Mouse (Mus musculus) kidney, adult 2 months (tissue): ENCODE measurements around the gene Gm21885. TPM values are rescaled to one million over a fixed set of nuclear protein-coding genes. Genes with fewer than 3 reads are reported as not detected.
A peak's percentile ranks its signal among the peaks of the same experiment; 100 is the strongest.

Source experiments
- DNase-seq: peaks from one replicate; pipeline ENCODE4 v3.0.0; 2021
- H3K27ac ChIP-seq: fragments of 200-500 bp; 2 replicates; pipeline ENCODE4 v1.5.1; 2012; ENCODE audit warnings: low read depth, low read length, control low read depth, inconsistent platforms; ENCODE audit not compliant: insufficient read depth
- H3K27me3 ChIP-seq: fragments of 200-500 bp; replicated peaks from 2 replicates; pipeline ENCODE4 v1.6.1; 2012; ENCODE audit warnings: mild to moderate bottlenecking, moderate library complexity, low read length, inconsistent platforms; ENCODE audit not compliant: control insufficient read depth, insufficient read depth
- H3K36me3 ChIP-seq: fragments of 200-500 bp; 2 replicates; pipeline ENCODE4 v1.6.1; 2012; ENCODE audit warnings: mild to moderate bottlenecking, moderate library complexity, low read length, inconsistent platforms; ENCODE audit not compliant: control insufficient read depth, insufficient read depth
- H3K4me1 ChIP-seq: fragments of 200-500 bp; 2 replicates; pipeline ENCODE4 v1.6.1; 2011; ENCODE audit warnings: low read length; ENCODE audit not compliant: control insufficient read depth, insufficient read depth
- H3K4me3 ChIP-seq: fragments of 200-500 bp; 2 replicates; pipeline ENCODE4 v1.5.1; 2011; ENCODE audit warnings: mild to moderate bottlenecking, low read depth, low read length, control low read depth; ENCODE audit not compliant: insufficient read depth
- CTCF ChIP-seq: fragments of 200-500 bp; conservative IDR thresholded peaks from 2 replicates; pipeline ENCODE4 v1.5.1; 2011; ENCODE audit warnings: low read depth, mild to moderate bottlenecking, control low read depth, low read length, moderate library complexity, mixed read lengths; ENCODE audit not compliant: insufficient read depth, insufficient read length
- POLR2A ChIP-seq: fragments of 200-500 bp; IDR thresholded peaks from one replicate; pipeline ENCODE4 v1.6.1; 2011; ENCODE audit warnings: low read depth, low read length, control low read depth
- WGBS: fragments of 180-500 bp; shearing (Covaris S2); methylation state at CpG from one replicate; pipeline ENCODE4 v1.1.7; 2018; 5-methylcytosine and 5-hydroxymethylcytosine counted together
- polyA plus RNA-seq: library from polyadenylated mRNA; depleted of rRNA; stranded (reverse); fragments of >200 nt; gene quantifications from 2 replicates; pipeline ENCODE4 v1.2.3, GENCODE M21; 2012

Gene Gm21885
- polyA plus RNA-seq, 1 experiment, result not detected

DNA sequence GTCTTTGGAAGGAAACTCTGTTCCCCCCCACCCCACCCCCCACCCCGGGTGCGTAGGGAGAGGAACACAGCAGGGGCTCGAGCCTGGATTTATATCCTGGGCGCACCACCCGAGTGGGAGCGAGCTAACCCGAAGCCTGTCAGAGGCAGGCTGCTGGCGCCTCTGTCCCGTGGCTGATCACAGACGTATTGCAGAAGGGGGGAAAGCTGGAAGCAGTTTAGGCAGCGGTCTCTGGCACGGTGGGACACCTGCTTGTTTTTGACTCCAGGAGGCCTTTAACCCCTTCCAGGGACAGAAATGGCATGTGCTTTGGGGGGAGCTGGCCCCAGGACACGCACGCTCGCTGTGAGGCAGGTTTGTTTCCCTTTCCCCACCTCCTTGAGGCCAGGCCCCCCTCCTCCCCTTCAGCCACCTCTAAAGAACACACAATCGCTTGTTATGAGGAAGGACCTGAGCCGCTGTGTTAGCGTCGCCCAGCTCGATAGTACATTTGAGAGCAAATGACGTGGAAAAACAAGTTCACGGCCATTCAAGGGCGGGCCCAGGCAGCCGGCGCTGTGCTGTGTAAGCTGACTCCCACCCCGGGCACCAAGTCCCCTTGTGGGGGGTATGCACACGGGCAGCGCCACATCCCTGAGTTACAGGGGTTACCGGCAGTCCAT, 38.8 kb upstream of the Gm21885 start:
- Histone ChIP-seq H3K4me3 (peak overlapping the region; percentile 21), H3K27me3 (no peaks in the 10 kb centered on the region), H3K27ac (no peak overlapping the region), H3K4me1 (no peaks in the 10 kb centered on the region), H3K36me3 (no peaks in the 10 kb centered on the region)
- WGBS, result 9% methylated on average over 29 of the region's 29 CpGs
- no peak for TF ChIP-seq CTCF
- no peak for TF ChIP-seq POLR2A
- DNase-seq, result no peak

DNA sequence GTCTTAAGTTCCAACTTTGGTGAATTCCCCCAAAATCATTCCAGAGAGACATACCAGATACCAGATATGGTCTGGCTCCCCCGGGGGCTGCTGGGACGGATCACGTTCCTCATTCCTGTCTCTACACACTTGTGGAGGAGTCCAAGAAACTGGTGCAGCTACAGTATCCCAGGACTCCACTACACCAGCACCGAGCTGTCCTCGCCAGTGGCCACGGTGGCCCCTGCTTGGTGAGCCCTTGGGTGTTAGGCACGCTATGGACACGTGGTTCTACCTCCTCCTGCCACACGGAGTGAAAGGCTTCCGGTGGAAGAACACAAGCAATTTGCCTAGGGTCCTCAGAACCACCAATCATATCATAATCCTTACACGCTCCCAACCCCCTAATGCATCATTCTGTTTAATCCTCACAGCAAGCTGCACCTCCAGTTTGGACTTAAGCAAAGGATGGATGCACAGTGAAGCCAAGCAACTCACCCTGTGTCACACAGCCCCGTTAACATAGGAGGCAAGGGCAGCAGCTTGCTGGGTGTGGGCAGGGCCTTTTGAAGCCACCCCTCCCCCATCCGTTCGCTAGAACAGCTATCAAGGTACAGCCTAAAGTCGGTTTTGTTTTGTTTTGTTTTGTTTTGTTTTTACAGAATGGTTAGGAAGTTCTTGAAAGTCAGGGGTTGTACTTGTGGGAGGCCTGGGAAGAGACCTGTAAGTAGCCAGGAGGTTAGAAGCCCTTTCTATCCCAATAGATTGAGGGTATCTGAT, 38.1 kb upstream of the Gm21885 start:
- Histone ChIP-seq H3K27ac (no peak overlapping the region), H3K4me1 (no peaks in the 10 kb centered on the region), H3K36me3 (no peaks in the 10 kb centered on the region), H3K27me3 (no peaks in the 10 kb centered on the region), H3K4me3 (no peak overlapping the region)
- 39% methylated on average over 15 of the region's 15 CpGs for WGBS
- TF ChIP-seq POLR2A, result no peak
- no peak for TF ChIP-seq CTCF
- DNase-seq, result no peak

DNA sequence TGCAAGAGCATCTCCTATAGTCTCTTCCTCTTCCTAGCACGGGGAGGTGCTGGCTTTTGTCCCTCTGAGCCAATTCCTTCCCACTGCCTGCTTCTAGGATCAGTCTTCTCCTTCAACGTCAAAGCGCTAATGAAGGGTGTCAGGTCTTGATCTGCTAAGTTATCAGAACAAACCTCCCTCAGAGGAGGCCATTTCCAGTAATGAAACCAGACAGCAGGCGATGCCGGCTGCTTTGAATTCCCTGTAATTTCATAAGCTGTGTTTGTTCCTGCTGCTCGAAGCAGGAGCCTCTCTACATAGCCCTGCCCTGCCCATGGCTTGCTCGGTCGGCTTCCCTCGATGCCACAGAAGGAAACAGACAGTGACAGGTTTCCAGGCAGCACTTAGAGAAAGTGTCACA, 37.3 kb upstream of the Gm21885 start:
- Histone ChIP-seq H3K4me3 (no peak overlapping the region), H3K27ac (no peak overlapping the region), H3K4me1 (no peaks in the 10 kb centered on the region), H3K36me3 (no peaks in the 10 kb centered on the region), H3K27me3 (no peaks in the 10 kb centered on the region)
- no peak for DNase-seq
- 87% methylated on average over 9 of the region's 9 CpGs for WGBS
- TF ChIP-seq POLR2A (no peak), CTCF (no peak)

DNA sequence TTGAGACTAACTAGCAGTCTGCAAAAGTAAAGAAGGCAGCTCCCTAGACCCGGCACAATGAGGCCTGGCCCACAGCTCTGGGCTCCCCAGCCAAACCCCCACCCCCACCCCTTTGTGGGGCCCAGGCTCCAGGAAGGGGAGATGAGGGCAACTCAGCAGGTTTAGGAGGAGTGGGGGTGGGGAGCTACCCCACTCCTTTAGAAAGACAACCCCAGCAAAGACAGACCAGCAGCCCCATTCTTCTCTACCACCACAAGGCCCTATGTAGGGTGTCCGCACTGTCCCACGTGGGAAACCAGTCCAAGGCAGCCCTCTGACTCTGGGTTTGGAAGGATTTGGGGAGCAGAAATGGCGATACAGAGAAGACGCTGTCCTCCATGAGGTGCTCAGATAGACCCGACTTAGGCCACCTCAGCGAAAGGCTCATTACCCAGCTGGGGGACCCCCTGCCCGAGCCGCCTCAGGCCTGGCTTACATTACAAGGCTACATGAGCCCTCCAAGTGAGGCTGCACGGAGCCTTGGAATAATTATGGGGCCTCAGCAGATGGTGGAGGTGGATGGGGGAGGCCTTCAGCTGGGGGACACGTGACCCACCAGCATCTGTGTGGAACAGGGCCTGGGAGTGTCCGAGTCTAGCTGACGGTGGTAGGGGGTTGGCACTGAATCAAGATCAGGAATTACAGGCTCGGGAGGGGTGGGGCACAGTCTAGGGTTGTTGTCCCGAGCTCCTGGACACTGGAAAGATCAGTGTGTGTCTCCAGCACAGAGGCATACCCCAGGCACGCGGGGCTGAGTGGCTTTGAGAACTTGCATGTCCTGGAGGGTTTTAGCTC, 35.5 kb upstream of the Gm21885 start, which contains the start of gene Wfikkn2:
Wfikkn2 (minus strand) TSS at position 51 of the 834 bp plus-strand sequence.
- no peak for DNase-seq
- TF ChIP-seq CTCF (no peak), POLR2A (no peak)
- no peak within 1 kb of the TSS for H3K27ac ChIP-seq

DNA sequence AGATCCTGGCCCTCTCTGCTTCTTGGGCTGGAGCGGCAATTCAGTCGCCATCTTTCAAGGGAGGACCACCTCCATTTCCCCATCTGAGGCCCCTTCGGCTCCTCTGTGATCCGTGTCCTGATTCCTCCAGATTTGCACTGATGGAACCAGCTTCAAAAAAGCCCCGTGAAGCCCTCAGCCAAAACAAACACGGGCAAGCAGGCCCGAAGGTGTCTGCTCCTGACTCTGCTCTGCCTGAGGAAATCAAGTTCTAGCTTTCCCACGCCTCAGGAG, 34.9 kb upstream of the Gm21885 start:
- 69% methylated on average over 8 of the region's 8 CpGs for WGBS
- Histone ChIP-seq H3K4me3 (no peak overlapping the region), H3K4me1 (no peaks in the 10 kb centered on the region), H3K36me3 (no peaks in the 10 kb centered on the region), H3K27me3 (no peaks in the 10 kb centered on the region), H3K27ac (no peak overlapping the region)
- TF ChIP-seq CTCF (no peak), POLR2A (no peak)
- no peak for DNase-seq

More for the DNA sequence above, 35.5 kb upstream of the Gm21885 start, which contains the start of gene Wfikkn2:
- Histone ChIP-seq H3K36me3 (no peaks in the 10 kb centered on the region), H3K4me3 (no peak within 1 kb of the TSS), H3K4me1 (no peaks in the 10 kb centered on the region), H3K27me3 (no peaks in the 10 kb centered on the region)
- 67% methylated on average over 17 of the region's 17 CpGs for WGBS

DNA sequence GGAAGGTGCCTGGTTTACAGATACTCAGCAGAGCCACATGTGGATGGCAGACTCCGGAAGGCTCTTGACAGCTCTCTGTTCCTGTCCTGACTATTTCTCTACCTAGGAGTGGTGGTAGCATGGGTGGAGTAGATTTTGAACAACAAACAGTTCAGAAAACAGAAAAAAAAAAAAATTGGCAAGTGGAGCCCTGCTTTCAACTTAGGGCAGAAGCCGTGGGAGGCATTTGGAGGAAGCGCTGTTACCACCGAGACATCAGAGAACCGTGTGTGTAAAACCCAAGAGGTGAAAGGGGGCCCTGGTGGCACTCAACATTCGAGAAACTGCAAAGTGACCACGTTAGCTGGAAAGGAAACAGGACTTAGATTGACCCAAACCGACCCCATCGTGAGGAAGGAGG, 28.5 kb upstream of the Gm21885 start:
- no peak overlapping the region for H3K4me3 ChIP-seq
- H3K27me3 ChIP-seq, result no peaks in the 10 kb centered on the region
- H3K27ac ChIP-seq, result no peak overlapping the region
- H3K36me3 ChIP-seq, result no peaks in the 10 kb centered on the region
- no peaks in the 10 kb centered on the region for H3K4me1 ChIP-seq
- 75% methylated on average over 9 of the region's 9 CpGs for WGBS
- no peak for TF ChIP-seq CTCF
- no peak for TF ChIP-seq POLR2A
- DNase-seq, result no peak

DNA sequence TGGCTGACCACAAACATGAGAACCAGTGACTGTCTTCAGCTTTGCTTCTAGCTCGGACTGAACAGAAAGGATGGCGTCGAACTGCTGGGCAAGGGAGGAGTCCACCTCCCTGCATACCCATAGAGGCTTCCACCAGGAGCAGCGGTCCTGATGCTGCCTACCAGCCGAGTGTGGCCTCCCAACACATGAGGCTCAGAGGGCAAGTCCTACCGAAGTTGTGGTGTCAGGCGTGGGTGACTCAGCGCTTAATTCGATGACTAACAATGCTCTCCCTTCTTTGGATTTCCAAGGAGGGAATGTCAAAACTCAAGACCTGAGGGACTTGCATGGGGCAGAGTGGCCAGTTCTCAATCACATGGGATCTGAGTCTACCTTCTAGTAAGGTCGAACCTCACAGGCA, 28.0 kb upstream of the Gm21885 start:
- DNase-seq, result no peak
- Histone ChIP-seq H3K27me3 (no peaks in the 10 kb centered on the region), H3K4me3 (no peak overlapping the region), H3K4me1 (no peaks in the 10 kb centered on the region), H3K27ac (no peak overlapping the region), H3K36me3 (no peaks in the 10 kb centered on the region)
- 87% methylated on average over 10 of the region's 10 CpGs for WGBS
- TF ChIP-seq CTCF (no peak), POLR2A (no peak)
